Mouse (Mus musculus) MEL (cell line): ENCODE measurements around the gene Krt86.

ENCODE experiments used
- CTCF ChIP-seq, 3 experiments: IDR thresholded peaks in 2 of 3; conservative IDR thresholded peaks in 1 of 3; 2 replicates each; pipeline ENCODE4 v1.5.1; 2011 to 2012; ENCODE audit warnings: low read length in 3 of 3, low read depth in 2 of 3, mild to moderate bottlenecking in 2 of 3, improper control_type of control experiment in 1 of 3, inconsistent platforms in 1 of 3, mixed read lengths in 1 of 3, moderate library complexity in 1 of 3; ENCODE audit not compliant: control insufficient read depth in 1 of 3, insufficient read depth in 1 of 3, poor library complexity in 1 of 3, severe bottlenecking in 1 of 3
- EP300 ChIP-seq, 2 experiments: IDR thresholded peaks; 2 replicates each; pipeline ENCODE4 v1.6.1; 2011; ENCODE audit warnings: improper control_type of control experiment in 2 of 2, low read length in 2 of 2, low read depth in 1 of 2, mild to moderate bottlenecking in 1 of 2
- GATA1 ChIP-seq: IDR thresholded peaks from 2 replicates; pipeline ENCODE4 v1.6.1; 2011; ENCODE audit warnings: low read depth, low read length, improper control_type of control experiment
- HCFC1 ChIP-seq: IDR thresholded peaks from 2 replicates; pipeline ENCODE4 v1.6.1; 2012; ENCODE audit warnings: low read depth, mild to moderate bottlenecking, inconsistent platforms, low read length, improper control_type of control experiment, moderate library complexity
- JUND ChIP-seq: IDR thresholded peaks from 2 replicates; pipeline ENCODE4 v1.6.1; 2011; ENCODE audit warnings: low read depth, mild to moderate bottlenecking, improper control_type of control experiment, low read length
- MAX ChIP-seq: IDR thresholded peaks from 2 replicates; pipeline ENCODE4 v1.6.1; 2011; ENCODE audit warnings: low read length, improper control_type of control experiment
- MEF2A ChIP-seq: IDR thresholded peaks from 2 replicates; pipeline ENCODE4 v1.6.1; 2014; ENCODE audit warnings: low read depth, mild to moderate bottlenecking, inconsistent platforms, low read length, improper control_type of control experiment; ENCODE audit not compliant: poor library complexity, insufficient replicate concordance, severe bottlenecking; ENCODE audit errors: extremely low read depth
- MYC ChIP-seq: IDR thresholded peaks from 2 replicates; pipeline ENCODE4 v1.6.1; 2011; ENCODE audit warnings: low read depth, mild to moderate bottlenecking, low read length, improper control_type of control experiment, moderate library complexity
- POLR2A ChIP-seq, 2 experiments: IDR thresholded peaks; 2 replicates each; pipeline ENCODE4 v1.6.1; 2011 to 2012; ENCODE audit warnings: low read length in 2 of 2, mild to moderate bottlenecking in 2 of 2, control low read depth in 1 of 2, improper control_type of control experiment in 1 of 2, low read depth in 1 of 2, moderate library complexity in 1 of 2; ENCODE audit not compliant: control insufficient read depth in 1 of 2, insufficient read depth in 1 of 2, poor library complexity in 1 of 2

DNA sequence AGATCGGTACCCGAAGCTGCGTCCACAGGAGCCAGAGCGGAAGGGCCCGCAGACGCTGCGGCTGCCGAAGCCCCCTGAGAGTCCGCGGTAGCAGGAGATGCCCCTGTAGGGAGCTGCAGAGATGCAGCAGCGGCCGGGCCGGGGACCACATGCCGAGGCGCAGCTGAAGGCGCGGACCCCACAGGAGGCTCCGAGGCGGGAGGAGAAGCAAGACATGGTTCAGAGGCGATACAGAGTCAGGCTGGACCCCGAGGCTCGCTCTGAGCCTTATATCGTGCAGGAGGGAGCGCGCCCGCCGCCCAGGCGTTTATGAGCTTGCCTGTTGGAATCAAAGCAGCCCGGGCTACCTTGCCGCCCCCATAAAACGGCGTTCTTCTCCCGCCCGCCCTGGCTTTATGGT is 34.7 kb upstream of the Krt86 start, which contains the start of gene Krt87:
- no peak for TF ChIP-seq GATA1
- no peak for TF ChIP-seq HCFC1
- TF ChIP-seq CTCF (IDR thresholded peaks at IDR 0.05 in 2 of 3, conservative IDR thresholded peaks at IDR 0.05 in 1 of 3; ENCODE audit: control insufficient read depth in 1 of 3, insufficient read depth in 1 of 3, low read depth in 2 of 3, low read length in 3 of 3, poor library complexity in 1 of 3, severe bottlenecking in 1 of 3) = no peak
- TF ChIP-seq POLR2A (IDR thresholded peaks at IDR 0.05; ENCODE audit: control insufficient read depth in 1 of 2, insufficient read depth in 1 of 2, low read depth in 1 of 2, low read length in 2 of 2, poor library complexity in 1 of 2) = no peak
- no peak for TF ChIP-seq MAX
- TF ChIP-seq MYC = no peak
- no peak for TF ChIP-seq EP300 (IDR thresholded peaks at IDR 0.05; ENCODE audit: low read depth in 1 of 2, low read length in 2 of 2)
- no peak for TF ChIP-seq JUND
- no peak for TF ChIP-seq MEF2A
